Mouse (Mus musculus): ENCODE measurements around the gene Il18rap. TPM values are rescaled to one million over a fixed set of nuclear protein-coding genes. Genes with fewer than 3 reads are reported as not detected.
A peak's percentile ranks its signal among the peaks of the same experiment; 100 is the strongest.
"Not testable (repeated sequence)": the region's sequence is repeated elsewhere in the genome, so short reads cannot be mapped to it uniquely, and the experiment has no call there.

The Il18rap gene
- total RNA-seq, 2 experiments from 2014 or later: not detected

- no peak for DNase-seq (ENCODE audit: low spot score in 2 of 2)
- intact Hi-C loops (cut with DNase I): no loop called here
These were observed 14.1 kb downstream of the Il18rap start for GRCm38 (mm10) chr1:40529287-40529686.

- no peak for DNase-seq (ENCODE audit: low spot score in 2 of 2)
- intact Hi-C loops (cut with DNase I): no loop called here
These were observed 22.4 kb downstream of the Il18rap start for GRCm38 (mm10) chr1:40537577-40537976.

- intact Hi-C loops (cut with DNase I): loop anchor here (1.0 to 10.0 kb wide), 3 partner anchors 164 to 540 kb away; no protein-coding TSS in a partner anchor
- DNase-seq (ENCODE audit: low spot score in 2 of 2): peak; percentile 65 to 87
These were observed 29.5 kb downstream of the Il18rap start for GRCm38 (mm10) chr1:40544650-40545049.

- DNase-seq (ENCODE audit: low spot score in 2 of 2): no peak
- intact Hi-C loops (cut with DNase I): loop anchor here (10.0 kb wide), 1 partner anchor 542 kb away; no protein-coding TSS in a partner anchor
These were observed 31.5 kb downstream of the Il18rap start for GRCm38 (mm10) chr1:40546645-40547044.

- intact Hi-C loops (cut with DNase I): loop anchor here (10.0 kb wide), 1 partner anchor 542 kb away; no protein-coding TSS in a partner anchor
These were observed 32.0 kb downstream of the Il18rap start for GRCm38 (mm10) chr1:40547064-40547572.

GRCm38 (mm10) chr1:40547762-40548161 is 32.6 kb downstream of the Il18rap start:
- intact Hi-C loops (cut with DNase I): loop anchor here (10.0 kb wide), 1 partner anchor 543 kb away; no protein-coding TSS in a partner anchor
- DNase-seq (ENCODE audit: low spot score in 2 of 2): no peak

More at GRCm38 (mm10) chr1:40547064-40547572, 32.0 kb downstream of the Il18rap start:
- no peak for DNase-seq (ENCODE audit: low spot score in 2 of 2)

- intact Hi-C loops (cut with DNase I): no loop called here
- no peak for DNase-seq (ENCODE audit: low spot score in 2 of 2)
These were observed 54.2 kb downstream of the Il18rap start for GRCm38 (mm10) chr1:40569374-40569773.

- peak; percentile 21 to 59 for DNase-seq (ENCODE audit: low spot score in 2 of 2)
- intact Hi-C loops (cut with DNase I): loop anchor here (5.0 kb wide), 2 partner anchors 78 to 188 kb away; no protein-coding TSS in a partner anchor
These were observed 64.6 kb downstream of the Il18rap start, which contains the start of gene Slc9a4 for GRCm38 (mm10) chr1:40579784-40580183. Gene Slc9a4, plus strand, starts transcription at chr1:40580081.

- no peak for DNase-seq (ENCODE audit: low spot score in 2 of 2)
- intact Hi-C loops (cut with DNase I): no loop called here
These were observed 65.1 kb downstream of the Il18rap start for GRCm38 (mm10) chr1:40580269-40580668.

GRCm38 (mm10) chr1:40586776-40587175 is 71.6 kb downstream of the Il18rap start:
- intact Hi-C loops (cut with DNase I): loop anchor here (5.0 kb wide), 1 partner anchor 256 kb away; no protein-coding TSS in a partner anchor

GRCm38 (mm10) chr1:40590931-40591330 is 75.8 kb downstream of the Il18rap start:
- no peak for DNase-seq (ENCODE audit: low spot score in 2 of 2)
- intact Hi-C loops (cut with DNase I): no loop called here

More at GRCm38 (mm10) chr1:40586776-40587175, 71.6 kb downstream of the Il18rap start:
- no peak for DNase-seq (ENCODE audit: low spot score in 2 of 2)

GRCm38 (mm10) chr1:40597822-40598221 is 82.7 kb downstream of the Il18rap start:
- intact Hi-C loops (cut with DNase I): no loop called here
- DNase-seq (ENCODE audit: low spot score in 2 of 2): no peak

GRCm38 (mm10) chr1:40599661-40600060 is 84.5 kb downstream of the Il18rap start:
- intact Hi-C loops (cut with DNase I): not testable (repeated sequence)
- peak; percentile 7 to 22 for DNase-seq (ENCODE audit: low spot score in 2 of 2)

GRCm38 (mm10) chr1:40600394-40601327 is 85.5 kb downstream of the Il18rap start:
- DNase-seq (ENCODE audit: low spot score in 2 of 2): peak; percentile 67 to 84

More at GRCm38 (mm10) chr1:40600394-40601327, 85.5 kb downstream of the Il18rap start:
- intact Hi-C loops (cut with DNase I): no loop called here

Other genes starting within 250 kb of the Il18rap start
- 1 to 10 TPM in 1 of 2 experiments, under 1 TPM in 1; 0.77 to 1.3 TPM for gene Il1rl2, start 190.8 kb upstream of the Il18rap start, total RNA-seq (2021)
- gene Il1rl1, start 85.8 kb upstream of the Il18rap start, total RNA-seq (2021): under 1 TPM in 1 of 2 experiments, not detected in 1; 0.15 TPM
- gene Il18r1, start 49.8 kb upstream of the Il18rap start, total RNA-seq (2021): not detected
- 1 to 10 TPM in 1 of 2 experiments, under 1 TPM in 1; 0.99 to 1.2 TPM for gene Slc9a4, start 64.7 kb downstream of the Il18rap start, total RNA-seq (2021)
- 1 to 10 TPM; 2.7 to 2.9 TPM for gene Slc9a2, start 165.2 kb downstream of the Il18rap start, total RNA-seq (2021)